Comparison of ENCODE assay signal across 1 mouse cellular context in genomic region chr3:89195979-89196877, GRCm38 (mm10).
TF ChIP-seq lines count a peak whose summit lies in the region.

No protein-coding gene starts in this region.

TF ChIP-seq in C2C12, 6 proteins besides CTCF, POLR2A, EP300 and RAD21 (continued from another document):
- TF ChIP-seq MYOD1 (IDR thresholded peaks at IDR 0.05; ENCODE audit: control insufficient read depth, insufficient read length, low read depth): no peak
- TF ChIP-seq MAX (IDR thresholded peaks at IDR 0.05): peak; percentile 36
